9 mouse cellular contexts compared by ENCODE assay signal in genomic region chr10:24591136-24591535, GRCm38 (mm10). TPM values are rescaled to one million over a fixed set of nuclear protein-coding genes. Genes with fewer than 3 reads are reported as not detected.
DNase-seq lines count a peak whose midpoint lies in the region; ATAC-seq and TF ChIP-seq lines count a peak whose summit lies in the region.
"Had no signal": no experiment of that assay in that cellular context is flagged by ENCODE, and none has a peak within 500 bp of the region (broad histone marks: within the 10 kb centered on the region; RNA-seq: fewer than 3 reads in every experiment).

No protein-coding gene starts in this region.

- intact Hi-C loops in gastrocnemius, postnatal 14 days (cut with DNase I; ENCODE audit: low total_unique reads) = no loop called here

- H3K4me1 ChIP-seq in cortical plate, adult 2 months (ENCODE audit: control insufficient read depth, insufficient read depth, low read length) = no peaks in the 10 kb centered on the region
- H3K4me1 ChIP-seq in thymus, adult 2 months (replicated peaks; ENCODE audit: control insufficient read depth, insufficient read depth, low read length) = peaks cover 9% of the 10 kb centered on the region

- H3K27me3 ChIP-seq in thymus, adult 2 months (ENCODE audit: control insufficient read depth, insufficient read depth, low read length) = peaks cover 8% of the 10 kb centered on the region
- H3K27me3 ChIP-seq: embryonic facial prominence, embryonic 12.5 days had no signal

- DNase-seq in 416B (ENCODE audit: low read depth) = peak; percentile 84
- peak; percentile 82 for DNase-seq in gastrocnemius, postnatal 14 days
- DNase-seq in kidney, postnatal 10 days = peak; percentile 93
- DNase-seq in lung, adult 18-20 months = peak; percentile 79 to 88
- peak; percentile 49 for DNase-seq in ovary, postnatal 10 days (ENCODE audit: low spot score)
- peak; percentile 79 for DNase-seq in thymus, adult 2 months

- no peak for TF ChIP-seq POLR2A in cortical plate, adult 2 months (IDR thresholded peaks at IDR 0.05; ENCODE audit: extremely low read depth, insufficient read depth, low read length)
- TF ChIP-seq POLR2A in thymus, adult 2 months (IDR thresholded peaks at IDR 0.05; ENCODE audit: control insufficient read depth, extremely low read depth, insufficient read depth, low read length, poor library complexity) = no peak

- ATAC-seq in activated CD4-positive, CD25-positive, alpha-beta regulatory T cell, adult 4 months = peak; percentile 53

- TF ChIP-seq CTCF in cortical plate, adult 2 months (IDR thresholded peaks at IDR 0.05; ENCODE audit: extremely low read depth, insufficient read depth, low read length) = peak; percentile 95
- no peak for TF ChIP-seq CTCF in thymus, adult 2 months (IDR thresholded peaks at IDR 0.05; ENCODE audit: borderline replicate concordance, control insufficient read depth, extremely low read depth, insufficient read depth, low read length, poor library complexity)

- H3K4me3 ChIP-seq in cortical plate, adult 2 months (ENCODE audit: insufficient read depth, low read length) = no peak overlapping the region
- no peak overlapping the region for H3K4me3 ChIP-seq in thymus, adult 2 months (ENCODE audit: control insufficient read depth, insufficient read depth, low read length)
- H3K4me3 ChIP-seq: embryonic facial prominence, embryonic 12.5 days had no signal

- H3K27ac ChIP-seq in cortical plate, adult 2 months (ENCODE audit: insufficient read depth, low read length) = no peak overlapping the region
- no peak overlapping the region for H3K27ac ChIP-seq in thymus, adult 2 months (ENCODE audit: control insufficient read depth, insufficient read depth, low read length)
- H3K27ac ChIP-seq: embryonic facial prominence, embryonic 12.5 days had no signal

- 33% methylated on average over 4 of the region's 4 CpGs for WGBS in thymus, adult 2 months

- no peaks in the 10 kb centered on the region for H3K36me3 ChIP-seq in thymus, adult 2 months (ENCODE audit: control insufficient read depth, insufficient read depth, low read length)
- H3K36me3 ChIP-seq: embryonic facial prominence, embryonic 12.5 days had no signal

RNA-seq across cellular contexts. Expression of gene Ccn2, which starts 4.1 kb away (rescaled TPM):
- polyA plus RNA-seq in activated CD4-positive, CD25-positive, alpha-beta regulatory T cell, adult 4 months (2017; shearing (Covaris generic)) = not detected
- polyA plus RNA-seq in cortical plate, adult 2 months (2012; rRNA removed) = 39.2 and 40.1 TPM in 2 replicates
- 10 to 100 TPM; 20.2 to 57.0 TPM for total RNA-seq in gastrocnemius, postnatal 14 days (2021)
- 14.1 and 19.7 TPM in 2 replicates for polyA plus RNA-seq in thymus, adult 2 months (2012; rRNA removed)

Comparison
In these comparisons a context has a peak if more than half of its experiments do, and no peak if none do; other contexts are left out.
1. RNA of gene Ccn2, which starts 4.1 kb away (polyA plus RNA-seq): 39.2 to 40.1 TPM in cortical plate, adult 2 months and 14.1 to 19.7 TPM in thymus, adult 2 months; not detected in activated CD4-positive, CD25-positive, alpha-beta regulatory T cell, adult 4 months; every median in the first group is over 10 times any median in the second.
2. Peak in every context shown above with its lines, with median percentiles within 50 percentile points of each other: DNase-seq.